Mouse (Mus musculus) MEL (cell line): ENCODE measurements around the gene Mt1. TPM values are rescaled to one million over a fixed set of nuclear protein-coding genes. Genes with fewer than 3 reads are reported as not detected.

Experiments used
- DNase-seq: peaks from one replicate; pipeline ENCODE4 v3.0.0; 2011; ENCODE audit warnings: low read depth, low spot score
- H3K27ac ChIP-seq: 2 replicates; pipeline ENCODE4 v1.5.1; 2012; ENCODE audit warnings: low read depth, mild to moderate bottlenecking, control low read depth, low read length, moderate library complexity; ENCODE audit not compliant: control insufficient read depth
- H3K27me3 ChIP-seq, 2 experiments: fragments of 150-350 bp in 1 of 2; sonication (generic) in 1 of 2; 2 replicates each; pipeline ENCODE4 v1.6.1; 2012; ENCODE audit warnings: low read length in 2 of 2, mild to moderate bottlenecking in 2 of 2, improper control_type of control experiment in 1 of 2, moderate library complexity in 1 of 2; ENCODE audit not compliant: insufficient read depth in 2 of 2, control insufficient read depth in 1 of 2
- H3K36me3 ChIP-seq, 2 experiments: 2 replicates each; pipeline ENCODE4 v1.6.1; 2012 to 2014; ENCODE audit warnings: low read length in 2 of 2, improper control_type of control experiment in 1 of 2, inconsistent platforms in 1 of 2, mild to moderate bottlenecking in 1 of 2; ENCODE audit not compliant: insufficient read depth in 2 of 2, control insufficient read depth in 1 of 2
- H3K4me1 ChIP-seq, 2 experiments: fragments of 150-350 bp in 1 of 2; sonication (generic) in 1 of 2; 2 replicates each; pipeline ENCODE4 v1.6.1; 2012; ENCODE audit warnings: low read length in 2 of 2, improper control_type of control experiment in 1 of 2, mild to moderate bottlenecking in 1 of 2; ENCODE audit not compliant: insufficient read depth in 2 of 2, control insufficient read depth in 1 of 2
- H3K4me3 ChIP-seq, 2 experiments: fragments of 150-350 bp in 1 of 2; sonication (generic) in 1 of 2; 2 replicates each; pipeline ENCODE4 v1.5.1; 2012; ENCODE audit warnings: low read depth in 2 of 2, low read length in 2 of 2, mild to moderate bottlenecking in 2 of 2, moderate library complexity in 2 of 2, control low read depth in 1 of 2, improper control_type of control experiment in 1 of 2; ENCODE audit not compliant: control insufficient read depth in 1 of 2, insufficient read depth in 1 of 2
- H3K79me2 ChIP-seq: 2 replicates; pipeline ENCODE4 v1.6.1; 2012; ENCODE audit warnings: mild to moderate bottlenecking, low read length, moderate library complexity; ENCODE audit not compliant: control insufficient read depth, poor library complexity, insufficient read depth
- H3K9ac ChIP-seq: 2 replicates; pipeline ENCODE4 v1.6.1; 2012; ENCODE audit warnings: low read depth, mild to moderate bottlenecking, control low read depth, low read length, moderate library complexity; ENCODE audit not compliant: control insufficient read depth, poor library complexity, severe bottlenecking
- H3K9me3 ChIP-seq: fragments of 150-350 bp; sonication (generic); replicated peaks from 2 replicates; pipeline ENCODE4 v1.6.1; 2012; ENCODE audit warnings: mild to moderate bottlenecking, low read length, improper control_type of control experiment, moderate library complexity; ENCODE audit not compliant: insufficient read depth
- BHLHE40 ChIP-seq: IDR thresholded peaks from 2 replicates; pipeline ENCODE4 v1.6.1; 2012; ENCODE audit warnings: low read depth, mild to moderate bottlenecking, inconsistent platforms, low read length, improper control_type of control experiment, borderline replicate concordance
- CHD1 ChIP-seq: IDR thresholded peaks from 2 replicates; pipeline ENCODE4 v1.6.1; 2012; ENCODE audit warnings: low read depth, mild to moderate bottlenecking, inconsistent platforms, low read length, improper control_type of control experiment
- CHD2 ChIP-seq: IDR thresholded peaks from 2 replicates; pipeline ENCODE4 v1.6.1; 2011; ENCODE audit warnings: low read length, improper control_type of control experiment
- E2F4 ChIP-seq: IDR thresholded peaks from 2 replicates; pipeline ENCODE4 v1.6.1; 2011; ENCODE audit warnings: low read depth, low read length, improper control_type of control experiment, borderline replicate concordance
- ELF1 ChIP-seq: IDR thresholded peaks from 2 replicates; pipeline ENCODE4 v1.6.1; 2014; ENCODE audit warnings: low read depth, mild to moderate bottlenecking, inconsistent platforms, low read length, improper control_type of control experiment, moderate library complexity
- EP300 ChIP-seq, 2 experiments: IDR thresholded peaks; 2 replicates each; pipeline ENCODE4 v1.6.1; 2011; ENCODE audit warnings: improper control_type of control experiment in 2 of 2, low read length in 2 of 2, low read depth in 1 of 2, mild to moderate bottlenecking in 1 of 2
- ETS1 ChIP-seq: IDR thresholded peaks from 2 replicates; pipeline ENCODE4 v1.6.1; 2012; ENCODE audit warnings: low read depth, mild to moderate bottlenecking, inconsistent platforms, low read length, improper control_type of control experiment, moderate library complexity
- GABPA ChIP-seq: IDR thresholded peaks from 2 replicates; pipeline ENCODE4 v1.6.1; 2012; ENCODE audit warnings: low read depth, mild to moderate bottlenecking, inconsistent platforms, low read length, improper control_type of control experiment, moderate library complexity
- GATA1 ChIP-seq: IDR thresholded peaks from 2 replicates; pipeline ENCODE4 v1.6.1; 2011; ENCODE audit warnings: low read depth, low read length, improper control_type of control experiment
- HCFC1 ChIP-seq: IDR thresholded peaks from 2 replicates; pipeline ENCODE4 v1.6.1; 2012; ENCODE audit warnings: low read depth, mild to moderate bottlenecking, inconsistent platforms, low read length, improper control_type of control experiment, moderate library complexity
- JUND ChIP-seq: IDR thresholded peaks from 2 replicates; pipeline ENCODE4 v1.6.1; 2011; ENCODE audit warnings: low read depth, mild to moderate bottlenecking, improper control_type of control experiment, low read length
- KAT2A ChIP-seq: conservative IDR thresholded peaks from 2 replicates; pipeline ENCODE4 v1.6.1; 2012; ENCODE audit warnings: low read depth, low read length, improper control_type of control experiment, inconsistent platforms
- MAFK ChIP-seq: IDR thresholded peaks from 2 replicates; pipeline ENCODE4 v1.6.1; 2011; ENCODE audit warnings: low read depth, mild to moderate bottlenecking, low read length, improper control_type of control experiment, borderline replicate concordance
- MAX ChIP-seq: IDR thresholded peaks from 2 replicates; pipeline ENCODE4 v1.6.1; 2011; ENCODE audit warnings: low read length, improper control_type of control experiment
- MAZ ChIP-seq: IDR thresholded peaks from 2 replicates; pipeline ENCODE4 v1.6.1; 2012; ENCODE audit warnings: low read depth, mild to moderate bottlenecking, inconsistent platforms, low read length, improper control_type of control experiment
- MEF2A ChIP-seq: IDR thresholded peaks from 2 replicates; pipeline ENCODE4 v1.6.1; 2014; ENCODE audit warnings: low read depth, mild to moderate bottlenecking, inconsistent platforms, low read length, improper control_type of control experiment; ENCODE audit not compliant: poor library complexity, insufficient replicate concordance, severe bottlenecking; ENCODE audit errors: extremely low read depth
- MYB ChIP-seq: IDR thresholded peaks from 2 replicates; pipeline ENCODE4 v1.6.1; 2011; ENCODE audit warnings: mild to moderate bottlenecking, low read depth, low read length, improper control_type of control experiment
- NELFE ChIP-seq: IDR thresholded peaks from 2 replicates; pipeline ENCODE4 v1.6.1; 2011; ENCODE audit warnings: low read depth, low read length, improper control_type of control experiment
- NRF1 ChIP-seq: IDR thresholded peaks from 2 replicates; pipeline ENCODE4 v1.6.1; 2014; ENCODE audit warnings: low read depth, mild to moderate bottlenecking, inconsistent platforms, low read length, improper control_type of control experiment, moderate library complexity; ENCODE audit not compliant: poor library complexity, insufficient read depth, severe bottlenecking
- POLR2A ChIP-seq, 2 experiments: IDR thresholded peaks; 2 replicates each; pipeline ENCODE4 v1.6.1; 2011 to 2012; ENCODE audit warnings: low read length in 2 of 2, mild to moderate bottlenecking in 2 of 2, control low read depth in 1 of 2, improper control_type of control experiment in 1 of 2, low read depth in 1 of 2, moderate library complexity in 1 of 2; ENCODE audit not compliant: control insufficient read depth in 1 of 2, insufficient read depth in 1 of 2, poor library complexity in 1 of 2
- POLR2AphosphoS2 ChIP-seq: IDR thresholded peaks from 2 replicates; pipeline ENCODE4 v1.6.1; 2011; ENCODE audit warnings: low read length, improper control_type of control experiment
- POLR2AphosphoS5 ChIP-seq: IDR thresholded peaks from 2 replicates; pipeline ENCODE4 v1.6.1; 2012; ENCODE audit warnings: low read depth, borderline replicate concordance, mild to moderate bottlenecking, inconsistent platforms, low read length, moderate library complexity, mixed read lengths
- RCOR1 ChIP-seq: IDR thresholded peaks from 2 replicates; pipeline ENCODE4 v1.6.1; 2012; ENCODE audit warnings: low read depth, mild to moderate bottlenecking, inconsistent platforms, low read length, improper control_type of control experiment
- SIN3A ChIP-seq: IDR thresholded peaks from 2 replicates; pipeline ENCODE4 v1.6.1; 2012; ENCODE audit warnings: low read length, improper control_type of control experiment, inconsistent platforms
- SMC3 ChIP-seq: IDR thresholded peaks from 2 replicates; pipeline ENCODE4 v1.6.1; 2011; ENCODE audit warnings: low read depth, low read length, improper control_type of control experiment
- TCF12 ChIP-seq: IDR thresholded peaks from 2 replicates; pipeline ENCODE4 v1.6.1; 2014; ENCODE audit warnings: low read depth, mild to moderate bottlenecking, inconsistent platforms, low read length, improper control_type of control experiment, moderate library complexity
- UBTF ChIP-seq: IDR thresholded peaks from 2 replicates; pipeline ENCODE4 v1.6.1; 2012; ENCODE audit warnings: low read depth, mild to moderate bottlenecking, inconsistent platforms, low read length, improper control_type of control experiment, moderate library complexity, borderline replicate concordance; ENCODE audit not compliant: insufficient read depth
- USF1 ChIP-seq: IDR thresholded peaks from 2 replicates; pipeline ENCODE4 v1.6.1; 2014; ENCODE audit warnings: low read depth, mild to moderate bottlenecking, inconsistent platforms, low read length, improper control_type of control experiment, moderate library complexity
- ZMIZ1 ChIP-seq: IDR thresholded peaks from 2 replicates; pipeline ENCODE4 v1.6.1; 2012; ENCODE audit warnings: low read depth, mild to moderate bottlenecking, inconsistent platforms, low read length, improper control_type of control experiment, moderate library complexity
- ZNF384 ChIP-seq: IDR thresholded peaks from 2 replicates; pipeline ENCODE4 v1.6.1; 2012; ENCODE audit warnings: low read depth, mild to moderate bottlenecking, inconsistent platforms, low read length, improper control_type of control experiment
- polyA plus RNA-seq, 2 experiments: library from polyadenylated mRNA; stranded (reverse) in 1 of 2; unstranded in 1 of 2; fragments of >175 nt in 1 of 2; fragments of >200 nt in 1 of 2; gene quantifications; 2 replicates each; pipeline versions ENCODE4 v1.2.1 to v1.2.4; 2012; ENCODE audit warnings: low replicate concordance in 2 of 2, low read depth in 1 of 2; ENCODE audit not compliant: insufficient read length in 2 of 2, insufficient read depth in 1 of 2, missing spikeins in 1 of 2
- total RNA-seq: library from RNA; depleted of rRNA; stranded (reverse); fragments of 300-350 nt; gene quantifications from 2 replicates; pipeline ENCODE4 v1.2.3, GENCODE M21; 2012

Gene Mt1
- total and polyA plus RNA-seq, 3 experiments = 1,017 to 2,940 (median 1,189) TPM

DNA sequence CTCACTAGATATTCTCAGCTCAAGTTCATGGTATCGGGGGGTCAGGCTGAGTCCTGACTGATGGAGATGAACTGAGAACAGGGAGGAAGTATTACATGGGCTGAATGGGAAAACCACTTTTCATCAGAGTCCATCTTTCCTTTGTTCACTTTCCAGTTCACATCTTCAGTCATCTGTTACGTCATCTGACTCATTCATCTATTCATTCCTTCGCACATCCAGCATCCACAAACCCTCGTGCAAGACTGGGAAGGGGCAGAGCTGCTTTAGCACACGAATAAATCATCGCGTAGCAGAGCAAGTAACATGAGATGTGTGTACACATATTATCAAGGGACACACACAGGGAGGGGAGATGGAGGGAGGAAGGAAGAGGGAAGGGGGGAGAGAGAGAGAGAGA lies 42.7 kb upstream of the Mt1 start:
- H3K9me3 ChIP-seq = no peaks in the 10 kb centered on the region
- H3K36me3 ChIP-seq = no peaks in the 10 kb centered on the region
- no peak overlapping the region for H3K9ac ChIP-seq
- no peak for DNase-seq
- no peak overlapping the region for H3K4me3 ChIP-seq
- no peak for TF ChIP-seq SMC3
- TF ChIP-seq POLR2AphosphoS5 = no peak
- no peak for TF ChIP-seq HCFC1
- no peak for TF ChIP-seq POLR2A (IDR thresholded peaks at IDR 0.05; ENCODE audit: control insufficient read depth in 1 of 2, insufficient read depth in 1 of 2, low read depth in 1 of 2, low read length in 2 of 2, poor library complexity in 1 of 2)
- TF ChIP-seq CHD2 = no peak
- no peak for TF ChIP-seq JUND
- TF ChIP-seq EP300 (IDR thresholded peaks at IDR 0.05; ENCODE audit: low read depth in 1 of 2, low read length in 2 of 2) = no peak
- TF ChIP-seq GATA1 = no peak
- TF ChIP-seq MYB = no peak
- no peak for TF ChIP-seq NELFE
- TF ChIP-seq GABPA = no peak
- TF ChIP-seq RCOR1 = no peak
- TF ChIP-seq MEF2A = no peak
- no peak for TF ChIP-seq MAX
- no peak for TF ChIP-seq MAFK
- no peak for TF ChIP-seq ZNF384
- TF ChIP-seq, all 39 proteins: peak for 0
- peaks cover 1 to 2% of the 10 kb centered on the region in 2 experiments; a peak in 2 of 4 replicates for H3K27me3 ChIP-seq
- no peaks in the 10 kb centered on the region for H3K79me2 ChIP-seq
- H3K27ac ChIP-seq = no peak overlapping the region
- H3K4me1 ChIP-seq = no peaks in the 10 kb centered on the region

DNA sequence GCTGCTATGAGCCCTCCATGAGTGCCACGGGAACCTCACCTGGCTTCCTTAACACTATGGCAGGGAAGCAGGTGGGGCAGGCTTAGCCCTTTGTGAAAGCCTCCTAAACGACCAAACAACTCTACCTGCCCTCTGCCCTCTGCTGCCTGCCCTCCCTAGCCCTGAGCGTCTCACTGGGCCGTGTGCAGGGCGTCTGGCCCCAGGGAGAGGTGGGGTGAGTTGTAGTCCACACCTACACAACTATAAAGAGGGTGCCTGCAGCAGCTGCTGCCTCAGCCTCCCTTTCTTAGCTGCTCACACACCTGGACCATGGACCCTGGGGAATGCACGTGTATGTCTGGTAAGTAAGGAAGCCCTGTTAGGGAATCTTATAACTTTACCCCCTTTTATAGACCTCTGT lies 41.9 kb upstream of the Mt1 start, which contains the start of gene Mt4:
Gene Mt4, plus strand, starts transcription at position 265 of the 400 bp plus-strand sequence.
- no peak within 1 kb of the TSS for H3K4me3 ChIP-seq
- no peak within 1 kb of the TSS for H3K9ac ChIP-seq
- no peaks in the 10 kb centered on the region for H3K36me3 ChIP-seq
- TF ChIP-seq TCF12 (no peak), MEF2A (no peak), ELF1 (no peak), GATA1 (no peak), SIN3A (no peak), UBTF (no peak), ZMIZ1 (no peak), NRF1 (no peak), POLR2AphosphoS2 (no peak), MAZ (no peak), SMC3 (no peak), ETS1 (no peak), CHD1 (no peak), USF1 (no peak), MAFK (no peak), BHLHE40 (no peak), MYB (no peak), E2F4 (no peak), KAT2A (no peak)
- no peaks in the 10 kb centered on the region for H3K79me2 ChIP-seq
- peaks cover 1 to 2% of the 10 kb centered on the region in 2 experiments; a peak in 2 of 4 replicates for H3K27me3 ChIP-seq
- H3K9me3 ChIP-seq = no peaks in the 10 kb centered on the region
- no peak within 1 kb of the TSS for H3K27ac ChIP-seq
- no peaks in the 10 kb centered on the region for H3K4me1 ChIP-seq
- DNase-seq = no peak
